Mouse (Mus musculus): Measurements from ENCODE around the gene Crabp2. TPM values are rescaled to one million over a fixed set of nuclear protein-coding genes. Genes with fewer than 3 reads are reported as not detected.

The Crabp2 gene
- polyA plus RNA-seq, 1 experiment from 2014 or later: 417 TPM

- DNase-seq (ENCODE audit: low spot score) (peak; percentile 68), ATAC-seq (replicated peaks; ENCODE audit: low FRiP score) (0 out of 2 replicates have a peak, but pooled peaks have one; percentile 0)
- Histone ChIP-seq H3K36me3 (ENCODE audit: control insufficient read depth, insufficient read depth, low read length) (peaks cover 16% of the 10 kb centered on the region), H3K9ac (ENCODE audit: low read length) (peak overlapping the region; percentile 95), H3K4me2 (ENCODE audit: low read depth, low read length, severe bottlenecking) (peak overlapping the region; percentile 85), H3K4me3 (ENCODE audit: low read depth, low read length) (peak overlapping the region; percentile 90), H3K27me3 (ENCODE audit: control insufficient read depth, insufficient read depth, low read length) (no peaks in the 10 kb centered on the region), H3K27ac (ENCODE audit: low read depth, low read length) (peak overlapping the region; percentile 99), H3K9me3 (ENCODE audit: control insufficient read depth, low read length) (no peaks in the 10 kb centered on the region), H3K4me1 (replicated peaks; ENCODE audit: control insufficient read depth, insufficient read depth, low read length) (peaks cover 22% of the 10 kb centered on the region; the same call in 1 of the 2 replicates)
- 6% methylated on average over 8 of the region's 8 CpGs for WGBS
Measured at GRCm38 (mm10) chr3:87972203-87972664, 23.8 kb downstream of the Crabp2 start.

DNA sequence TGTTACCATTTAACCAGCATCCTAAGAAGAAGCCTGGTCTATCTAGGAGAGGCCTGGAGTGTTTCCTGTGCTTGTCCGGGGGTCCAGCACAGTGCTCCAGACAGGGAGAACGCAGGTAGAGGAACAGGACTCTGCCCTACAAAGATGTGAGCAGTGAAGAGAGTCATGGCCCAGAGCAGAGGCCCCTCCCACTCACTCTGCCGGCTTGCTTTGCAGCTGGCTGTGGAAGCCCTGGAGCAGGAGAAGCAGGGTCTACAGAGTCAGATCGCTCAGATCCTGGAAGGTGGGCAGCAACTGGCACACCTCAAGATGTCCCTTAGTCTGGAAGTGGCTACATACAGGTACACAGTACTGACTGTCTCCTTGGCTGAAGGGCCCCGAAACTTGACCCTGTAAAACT is 24.3 kb downstream of the Crabp2 start:
- WGBS: 18% methylated on average over 5 of the region's 5 CpGs
- H3K9me3 ChIP-seq (ENCODE audit: control insufficient read depth, low read length): no peaks in the 10 kb centered on the region
- H3K4me2 ChIP-seq (ENCODE audit: low read depth, low read length, severe bottlenecking): peak overlapping the region; percentile 85
- DNase-seq (ENCODE audit: low spot score) (peak; percentile 59), ATAC-seq (replicated peaks; ENCODE audit: low FRiP score) (no peak)
- peaks cover 22% of the 10 kb centered on the region; the same call in 1 of the 2 replicates for H3K4me1 ChIP-seq (replicated peaks; ENCODE audit: control insufficient read depth, insufficient read depth, low read length)
- H3K27ac ChIP-seq (ENCODE audit: low read depth, low read length): peak overlapping the region; percentile 99
- peaks cover 20% of the 10 kb centered on the region for H3K36me3 ChIP-seq (ENCODE audit: control insufficient read depth, insufficient read depth, low read length)
- peak overlapping the region; percentile 95 for H3K9ac ChIP-seq (ENCODE audit: low read length)
- H3K4me3 ChIP-seq (ENCODE audit: low read depth, low read length): peak overlapping the region; percentile 90
- no peaks in the 10 kb centered on the region for H3K27me3 ChIP-seq (ENCODE audit: control insufficient read depth, insufficient read depth, low read length)

DNA sequence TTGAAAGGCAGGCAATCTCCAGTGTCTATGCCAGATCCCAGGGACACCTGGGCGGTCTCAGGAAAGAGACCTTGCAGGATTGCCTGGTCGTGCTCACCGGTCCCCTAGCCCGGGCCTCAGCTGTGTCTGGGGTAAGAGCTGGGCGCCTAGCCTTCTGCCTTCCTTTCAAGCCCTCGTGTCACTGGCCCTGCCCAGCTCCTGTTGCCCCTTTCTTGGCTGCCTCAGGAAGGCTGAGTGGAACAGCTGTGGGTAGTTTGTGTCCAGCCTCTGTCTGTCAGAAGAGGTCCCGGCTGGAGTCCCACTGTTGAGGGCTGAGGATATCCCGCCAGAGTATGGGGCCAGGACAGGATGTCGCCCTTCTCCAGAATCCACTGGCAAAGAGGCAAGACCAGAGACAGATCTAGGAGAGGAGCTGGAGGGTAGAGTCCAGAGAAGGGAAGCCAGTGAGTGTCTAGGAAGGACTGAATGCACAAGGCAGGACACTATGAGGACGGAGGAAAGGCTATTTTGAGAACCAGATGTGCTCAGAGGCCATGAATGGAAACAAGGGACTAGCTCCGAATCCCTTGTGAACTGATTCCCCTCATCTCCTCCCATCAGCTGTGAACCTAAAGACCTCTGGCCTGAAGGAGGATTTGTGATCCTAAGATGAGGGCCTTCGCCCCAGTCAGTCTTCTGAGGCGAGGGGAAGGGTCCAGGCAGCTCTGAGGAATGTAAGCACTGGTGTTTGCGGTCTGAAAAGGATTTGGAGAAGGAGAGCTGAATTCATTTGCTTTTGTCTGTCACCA is 25.3 kb downstream of the Crabp2 start:
- Histone ChIP-seq H3K9ac (ENCODE audit: low read length) (peak overlapping the region; percentile 95), H3K9me3 (ENCODE audit: control insufficient read depth, low read length) (no peaks in the 10 kb centered on the region), H3K27me3 (ENCODE audit: control insufficient read depth, insufficient read depth, low read length) (no peaks in the 10 kb centered on the region), H3K27ac (ENCODE audit: low read depth, low read length) (peak overlapping the region; percentile 99), H3K36me3 (ENCODE audit: control insufficient read depth, insufficient read depth, low read length) (peaks cover 20% of the 10 kb centered on the region), H3K4me1 (replicated peaks; ENCODE audit: control insufficient read depth, insufficient read depth, low read length) (peaks cover 22% of the 10 kb centered on the region; the same call in 1 of the 2 replicates), H3K4me3 (ENCODE audit: low read depth, low read length) (peak overlapping the region; percentile 90), H3K4me2 (ENCODE audit: low read depth, low read length, severe bottlenecking) (peak overlapping the region; percentile 85)
- DNase-seq (ENCODE audit: low spot score) (peak; percentile 57), ATAC-seq (replicated peaks; ENCODE audit: low FRiP score) (no peak; the same call in 1 of the 2 replicates)
- 11% methylated on average over 14 of the region's 14 CpGs for WGBS

GRCm38 (mm10) chr3:87974381-87974987 is 26.0 kb downstream of the Crabp2 start:
- peaks cover 22% of the 10 kb centered on the region; the same call in 1 of the 2 replicates for H3K4me1 ChIP-seq (replicated peaks; ENCODE audit: control insufficient read depth, insufficient read depth, low read length)
- peak; percentile 87 for ATAC-seq (replicated peaks; ENCODE audit: low FRiP score)
- WGBS: 3% methylated on average over 12 of the region's 12 CpGs

DNA sequence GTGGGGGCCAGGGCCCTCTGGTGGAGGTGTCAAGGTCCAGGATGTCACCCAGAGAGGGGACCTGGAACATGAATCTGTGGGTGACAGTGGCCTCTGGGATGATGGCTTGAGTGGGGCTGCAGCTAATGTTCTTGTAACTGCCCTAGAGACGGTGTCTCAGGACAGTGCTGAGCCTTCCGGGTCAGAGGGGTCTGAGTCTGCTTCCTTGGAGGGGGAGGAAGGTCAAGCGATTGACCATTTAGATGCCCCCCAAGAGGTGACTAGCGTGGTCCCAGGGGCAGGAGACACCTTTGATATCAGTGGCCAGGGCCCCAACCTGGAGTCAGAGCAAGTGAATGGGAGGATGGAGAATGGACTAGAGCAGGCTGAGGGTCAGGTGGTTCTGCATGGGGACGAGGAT is 31.0 kb downstream of the Crabp2 start:
- WGBS: 88% methylated on average over 5 of the region's 5 CpGs
- ATAC-seq (replicated peaks; ENCODE audit: low FRiP score): no peak

More at GRCm38 (mm10) chr3:87974381-87974987, 26.0 kb downstream of the Crabp2 start:
- Histone ChIP-seq H3K27me3 (ENCODE audit: control insufficient read depth, insufficient read depth, low read length) (no peaks in the 10 kb centered on the region), H3K27ac (ENCODE audit: low read depth, low read length) (peak overlapping the region; percentile 99), H3K4me3 (ENCODE audit: low read depth, low read length) (peak overlapping the region; percentile 90), H3K9me3 (ENCODE audit: control insufficient read depth, low read length) (no peaks in the 10 kb centered on the region), H3K9ac (ENCODE audit: low read length) (peak overlapping the region; percentile 95), H3K36me3 (ENCODE audit: control insufficient read depth, insufficient read depth, low read length) (peaks cover 20% of the 10 kb centered on the region), H3K4me2 (ENCODE audit: low read depth, low read length, severe bottlenecking) (peak overlapping the region; percentile 85)
- DNase-seq (ENCODE audit: low spot score): peak; percentile 89

DNA sequence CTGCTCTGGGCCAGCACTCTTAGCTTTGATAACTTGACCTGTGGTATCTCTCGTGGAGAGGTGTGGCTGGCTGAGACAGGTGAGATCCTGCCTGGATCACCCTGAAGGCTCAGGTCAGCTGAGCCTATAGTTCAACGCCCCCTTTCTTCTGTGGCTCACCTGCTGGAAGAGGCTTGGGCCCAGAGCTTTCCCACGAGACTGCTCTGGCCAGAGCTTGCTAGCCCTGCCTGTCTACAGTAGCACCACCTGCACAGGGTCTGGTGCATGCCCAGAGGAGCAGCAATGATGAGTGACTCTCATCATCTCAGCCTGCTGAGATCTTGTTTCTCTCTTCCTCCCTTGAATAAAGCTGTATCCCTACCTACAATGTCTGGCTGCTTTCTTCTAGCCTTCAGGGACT is 31.6 kb downstream of the Crabp2 start:
- no peak for ATAC-seq (replicated peaks; ENCODE audit: low FRiP score)
- peaks cover 44% of the 10 kb centered on the region for H3K4me1 ChIP-seq (replicated peaks; ENCODE audit: control insufficient read depth, insufficient read depth, low read length)
- H3K27ac ChIP-seq (ENCODE audit: low read depth, low read length): peak overlapping the region; percentile 6; the same call in 1 of the 2 replicates
- no peak overlapping the region for H3K4me3 ChIP-seq (ENCODE audit: low read depth, low read length)
- no peaks in the 10 kb centered on the region for H3K9me3 ChIP-seq (ENCODE audit: control insufficient read depth, low read length)
- H3K36me3 ChIP-seq (ENCODE audit: control insufficient read depth, insufficient read depth, low read length): peaks cover 20% of the 10 kb centered on the region
- no peak overlapping the region for H3K9ac ChIP-seq (ENCODE audit: low read length)
- H3K4me2 ChIP-seq (ENCODE audit: low read depth, low read length, severe bottlenecking): no peak overlapping the region
- DNase-seq (ENCODE audit: low spot score): no peak
- 76% methylated on average over 3 of the region's 3 CpGs for WGBS
- no peaks in the 10 kb centered on the region for H3K27me3 ChIP-seq (ENCODE audit: control insufficient read depth, insufficient read depth, low read length)

More for the DNA sequence above, 31.0 kb downstream of the Crabp2 start:
- Histone ChIP-seq H3K9ac (ENCODE audit: low read length) (no peak overlapping the region), H3K27me3 (ENCODE audit: control insufficient read depth, insufficient read depth, low read length) (no peaks in the 10 kb centered on the region), H3K4me2 (ENCODE audit: low read depth, low read length, severe bottlenecking) (no peak overlapping the region), H3K9me3 (ENCODE audit: control insufficient read depth, low read length) (no peaks in the 10 kb centered on the region), H3K4me3 (ENCODE audit: low read depth, low read length) (no peak overlapping the region), H3K36me3 (ENCODE audit: control insufficient read depth, insufficient read depth, low read length) (peaks cover 20% of the 10 kb centered on the region), H3K4me1 (replicated peaks; ENCODE audit: control insufficient read depth, insufficient read depth, low read length) (peaks cover 47% of the 10 kb centered on the region), H3K27ac (ENCODE audit: low read depth, low read length) (no peak overlapping the region)
- DNase-seq (ENCODE audit: low spot score): no peak

- no peaks in the 10 kb centered on the region for H3K27me3 ChIP-seq (ENCODE audit: control insufficient read depth, insufficient read depth, low read length)
- DNase-seq (ENCODE audit: low spot score): no peak
- peaks cover 45% of the 10 kb centered on the region for H3K4me1 ChIP-seq (replicated peaks; ENCODE audit: control insufficient read depth, insufficient read depth, low read length)
- H3K36me3 ChIP-seq (ENCODE audit: control insufficient read depth, insufficient read depth, low read length): peaks cover 14% of the 10 kb centered on the region
- no peak overlapping the region for H3K4me2 ChIP-seq (ENCODE audit: low read depth, low read length, severe bottlenecking)
- H3K4me3 ChIP-seq (ENCODE audit: low read depth, low read length): no peak overlapping the region
- WGBS: 67% methylated on average over 5 of the region's 5 CpGs
- H3K9me3 ChIP-seq (ENCODE audit: control insufficient read depth, low read length): no peaks in the 10 kb centered on the region
- H3K9ac ChIP-seq (ENCODE audit: low read length): no peak overlapping the region
- no peak for ATAC-seq (replicated peaks; ENCODE audit: low FRiP score)
- peak overlapping the region; percentile 88; the same call in 1 of the 2 replicates for H3K27ac ChIP-seq (ENCODE audit: low read depth, low read length)
Measured at GRCm38 (mm10) chr3:87980728-87981127, 32.3 kb downstream of the Crabp2 start.

DNA sequence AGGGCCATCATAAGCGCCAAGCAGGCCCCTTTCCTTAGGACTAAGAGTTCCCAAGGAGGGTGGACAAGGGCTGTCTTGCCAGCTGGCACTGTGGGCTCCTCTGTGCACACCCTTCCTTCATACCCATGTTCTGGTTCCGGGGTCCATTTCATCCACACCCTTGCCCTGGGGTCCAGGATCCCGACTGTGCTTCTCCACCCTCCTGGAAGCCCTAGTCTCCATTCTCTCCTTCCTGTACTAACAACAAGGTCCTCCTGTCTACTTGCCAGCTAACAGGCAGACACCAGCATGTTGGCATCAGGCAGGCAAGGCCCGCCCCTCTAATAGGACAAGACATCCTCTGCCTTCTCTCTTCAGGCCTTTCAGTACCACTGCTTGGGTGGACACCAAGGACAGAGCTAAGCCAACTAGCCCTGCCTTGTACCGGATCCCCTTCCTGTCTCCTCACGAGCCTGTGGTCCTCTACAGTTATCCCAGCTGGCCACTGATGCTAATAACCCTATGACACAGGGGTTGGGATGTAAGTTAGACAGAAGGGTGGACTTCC is 32.8 kb downstream of the Crabp2 start:
- Histone ChIP-seq H3K4me3 (ENCODE audit: low read depth, low read length) (no peak overlapping the region), H3K27me3 (ENCODE audit: control insufficient read depth, insufficient read depth, low read length) (no peaks in the 10 kb centered on the region), H3K27ac (ENCODE audit: low read depth, low read length) (peak overlapping the region; percentile 88), H3K36me3 (ENCODE audit: control insufficient read depth, insufficient read depth, low read length) (peaks cover 12% of the 10 kb centered on the region), H3K4me1 (replicated peaks; ENCODE audit: control insufficient read depth, insufficient read depth, low read length) (peaks cover 47% of the 10 kb centered on the region), H3K9me3 (ENCODE audit: control insufficient read depth, low read length) (no peaks in the 10 kb centered on the region), H3K4me2 (ENCODE audit: low read depth, low read length, severe bottlenecking) (no peak overlapping the region), H3K9ac (ENCODE audit: low read length) (no peak overlapping the region)
- ATAC-seq (replicated peaks; ENCODE audit: low FRiP score) (no peak), DNase-seq (ENCODE audit: low spot score) (no peak)
- WGBS: 88% methylated on average over 6 of the region's 6 CpGs
